Mouse (Mus musculus) ES-E14 (cell line): ENCODE measurements at regions not wholly inside any gene's neighbourhood (a gene's known extent, or its start where the extent isn't known, plus 50 kb on each side); places are given as distances from the start of the nearest gene placed in this dataset.

Source experiments
- CHD2 ChIP-seq: IDR thresholded peaks from 2 replicates; pipeline ENCODE4 v1.6.1; 2014; ENCODE audit warnings: mild to moderate bottlenecking, low read depth, low read length, inconsistent platforms
- HCFC1 ChIP-seq: IDR thresholded peaks from 2 replicates; pipeline ENCODE4 v1.6.1; 2012; ENCODE audit warnings: low read length, inconsistent platforms, borderline replicate concordance; ENCODE audit not compliant: insufficient read depth
- MAFK ChIP-seq: IDR thresholded peaks from 2 replicates; pipeline ENCODE4 v1.6.1; 2014; ENCODE audit warnings: mild to moderate bottlenecking, low read depth, low read length, inconsistent platforms; ENCODE audit not compliant: insufficient read depth
- ZC3H11A ChIP-seq: IDR thresholded peaks from 2 replicates; pipeline ENCODE4 v1.6.1; 2012; ENCODE audit warnings: low read depth, mild to moderate bottlenecking, inconsistent platforms, low read length, borderline replicate concordance

- TF ChIP-seq ZC3H11A (no peak), HCFC1 (no peak), CHD2 (no peak), MAFK (no peak)
Observed at GRCm38 (mm10) chr16:21293569-21293968, 89.0 kb downstream of the Ephb3 start.
